Mouse (Mus musculus): ENCODE results near the gene Stra6. TPM values are rescaled to one million over a fixed set of nuclear protein-coding genes. Genes with fewer than 3 reads are reported as not detected.

Gene Stra6
- total RNA-seq, 2 experiments from 2014 or later = 6.3 to 10.8 TPM

GRCm38 (mm10) chr9:58128926-58129413 lies 65.4 kb downstream of the Stra6 start:
- no peak for DNase-seq (ENCODE audit: low spot score in 2 of 2)

- no peak for DNase-seq (ENCODE audit: low spot score in 2 of 2)
Observed at GRCm38 (mm10) chr9:58129508-58129907, 65.9 kb downstream of the Stra6 start.

- DNase-seq (ENCODE audit: low spot score in 2 of 2) = no peak
Observed at GRCm38 (mm10) chr9:58130909-58131308, 67.3 kb downstream of the Stra6 start.

- DNase-seq (ENCODE audit: low spot score in 2 of 2) = no peak
Observed at GRCm38 (mm10) chr9:58131735-58132134, 68.1 kb downstream of the Stra6 start.

- DNase-seq (ENCODE audit: low spot score in 2 of 2) = no peak
Observed at GRCm38 (mm10) chr9:58133893-58134884, 70.6 kb downstream of the Stra6 start.

GRCm38 (mm10) chr9:58134906-58135305 lies 71.3 kb downstream of the Stra6 start:
- DNase-seq (ENCODE audit: low spot score in 2 of 2) = no peak

GRCm38 (mm10) chr9:58135921-58136321 lies 72.3 kb downstream of the Stra6 start:
- no peak for DNase-seq (ENCODE audit: low spot score in 2 of 2)

GRCm38 (mm10) chr9:58139947-58140346 lies 76.4 kb downstream of the Stra6 start:
- peak in 1 of 2 experiments; percentile 54 for DNase-seq (ENCODE audit: low spot score in 2 of 2)

GRCm38 (mm10) chr9:58143419-58143818 lies 79.8 kb downstream of the Stra6 start:
- DNase-seq (ENCODE audit: low spot score in 2 of 2) = no peak

- no peak for DNase-seq (ENCODE audit: low spot score in 2 of 2)
Observed at GRCm38 (mm10) chr9:58144664-58145063, 81.1 kb downstream of the Stra6 start.

GRCm38 (mm10) chr9:58145417-58145816 lies 81.8 kb downstream of the Stra6 start:
- DNase-seq (ENCODE audit: low spot score in 2 of 2) = no peak

GRCm38 (mm10) chr9:58148806-58149205 lies 85.2 kb downstream of the Stra6 start:
- DNase-seq (ENCODE audit: low spot score in 2 of 2) = no peak

GRCm38 (mm10) chr9:58150733-58151361 lies 87.3 kb downstream of the Stra6 start:
- DNase-seq (ENCODE audit: low spot score in 2 of 2) = no peak

- DNase-seq (ENCODE audit: low spot score in 2 of 2) = no peak
Observed at GRCm38 (mm10) chr9:58153095-58153494, 89.5 kb downstream of the Stra6 start.

- DNase-seq (ENCODE audit: low spot score in 2 of 2) = no peak
Observed at GRCm38 (mm10) chr9:58155366-58155765, 91.8 kb downstream of the Stra6 start.

GRCm38 (mm10) chr9:58156819-58157560 lies 93.4 kb downstream of the Stra6 start:
- no peak for DNase-seq (ENCODE audit: low spot score in 2 of 2)

GRCm38 (mm10) chr9:58157838-58158237 lies 94.2 kb downstream of the Stra6 start:
- no peak for DNase-seq (ENCODE audit: low spot score in 2 of 2)

- DNase-seq (ENCODE audit: low spot score in 2 of 2) = no peak
Observed at GRCm38 (mm10) chr9:58158541-58159311, 95.1 kb downstream of the Stra6 start.

GRCm38 (mm10) chr9:58159855-58160254 lies 96.3 kb downstream of the Stra6 start:
- peak; percentile 53 to 76 for DNase-seq (ENCODE audit: low spot score in 2 of 2)

- DNase-seq (ENCODE audit: low spot score in 2 of 2) = no peak
Observed at GRCm38 (mm10) chr9:58160315-58160714, 96.7 kb downstream of the Stra6 start.

GRCm38 (mm10) chr9:58162173-58162572 lies 98.6 kb downstream of the Stra6 start:
- no peak for DNase-seq (ENCODE audit: low spot score in 2 of 2)
